Mouse (Mus musculus) bone marrow, adult 2 months (tissue): ENCODE measurements around the gene Birc7. TPM values are rescaled to one million over a fixed set of nuclear protein-coding genes. Genes with fewer than 3 reads are reported as not detected.

Source experiments
- H3K27ac ChIP-seq: fragments of 200-500 bp; 2 replicates; pipeline ENCODE4 v1.5.1; 2012; ENCODE audit warnings: low read depth, mild to moderate bottlenecking, control low read depth, inconsistent platforms, low read length; ENCODE audit not compliant: control insufficient read depth, poor library complexity, insufficient read depth
- H3K4me1 ChIP-seq: fragments of 200-500 bp; 2 replicates; pipeline ENCODE4 v1.6.1; 2011; ENCODE audit warnings: low read length; ENCODE audit not compliant: control insufficient read depth, insufficient read depth
- H3K4me3 ChIP-seq: fragments of 200-500 bp; replicated peaks from 2 replicates; pipeline ENCODE3; 2011; ENCODE audit warnings: mild to moderate bottlenecking, low read depth, low read length, control low read depth; ENCODE audit not compliant: control insufficient read depth
- CTCF ChIP-seq: fragments of 200-500 bp; IDR thresholded peaks from 2 replicates; pipeline ENCODE4 v1.5.1; 2011; ENCODE audit warnings: low read length, control low read depth; ENCODE audit not compliant: control insufficient read depth, insufficient read depth
- POLR2A ChIP-seq: fragments of 200-500 bp; IDR thresholded peaks from 2 replicates; pipeline ENCODE4 v1.6.1; 2011; ENCODE audit warnings: low read depth, mild to moderate bottlenecking, control low read depth, low read length, borderline replicate concordance; ENCODE audit not compliant: control insufficient read depth
- WGBS: fragments of 180-500 bp; shearing (Covaris S2); methylation state at CpG from one replicate; pipeline ENCODE4 v1.1.7; 2018; 5-methylcytosine and 5-hydroxymethylcytosine counted together
- polyA plus RNA-seq: library from polyadenylated mRNA; stranded (reverse); fragments of >200 nt; gene quantifications from 2 replicates; pipeline ENCODE4 v1.2.4, GENCODE M21; 2011; ENCODE audit warnings: low replicate concordance; ENCODE audit not compliant: missing spikeins, insufficient read depth, insufficient read length

Gene Birc7
- polyA plus RNA-seq, 1 experiment: not detected

- H3K27ac ChIP-seq: no peak overlapping the region
- no peaks in the 10 kb centered on the region for H3K4me1 ChIP-seq
- no peak overlapping the region for H3K4me3 ChIP-seq
- TF ChIP-seq POLR2A (no peak), CTCF (no peak)
- 50% methylated on average over 7 of the region's 7 CpGs for WGBS
Measured at GRCm38 (mm10) chr2:180959605-180960004, 30.8 kb downstream of the Birc7 start.

- TF ChIP-seq POLR2A: no peak
- no peak for TF ChIP-seq CTCF
- H3K4me1 ChIP-seq: no peaks in the 10 kb centered on the region
- WGBS: 72% methylated on average over 3 of the region's 3 CpGs
- no peak overlapping the region for H3K4me3 ChIP-seq
- no peak overlapping the region for H3K27ac ChIP-seq
Measured at GRCm38 (mm10) chr2:180960187-180960586, 31.4 kb downstream of the Birc7 start.

GRCm38 (mm10) chr2:180962616-180963308 lies 33.9 kb downstream of the Birc7 start:
- Histone ChIP-seq H3K27ac (no peak overlapping the region), H3K4me1 (no peaks in the 10 kb centered on the region), H3K4me3 (no peak overlapping the region)
- no peak for TF ChIP-seq POLR2A
- TF ChIP-seq CTCF: no peak
- WGBS: 76% methylated on average over 2 of the region's 2 CpGs

- no peaks in the 10 kb centered on the region; the same call in 1 of the 2 replicates for H3K4me1 ChIP-seq
Measured at GRCm38 (mm10) chr2:180963956-180964355, 35.1 kb downstream of the Birc7 start.

DNA sequence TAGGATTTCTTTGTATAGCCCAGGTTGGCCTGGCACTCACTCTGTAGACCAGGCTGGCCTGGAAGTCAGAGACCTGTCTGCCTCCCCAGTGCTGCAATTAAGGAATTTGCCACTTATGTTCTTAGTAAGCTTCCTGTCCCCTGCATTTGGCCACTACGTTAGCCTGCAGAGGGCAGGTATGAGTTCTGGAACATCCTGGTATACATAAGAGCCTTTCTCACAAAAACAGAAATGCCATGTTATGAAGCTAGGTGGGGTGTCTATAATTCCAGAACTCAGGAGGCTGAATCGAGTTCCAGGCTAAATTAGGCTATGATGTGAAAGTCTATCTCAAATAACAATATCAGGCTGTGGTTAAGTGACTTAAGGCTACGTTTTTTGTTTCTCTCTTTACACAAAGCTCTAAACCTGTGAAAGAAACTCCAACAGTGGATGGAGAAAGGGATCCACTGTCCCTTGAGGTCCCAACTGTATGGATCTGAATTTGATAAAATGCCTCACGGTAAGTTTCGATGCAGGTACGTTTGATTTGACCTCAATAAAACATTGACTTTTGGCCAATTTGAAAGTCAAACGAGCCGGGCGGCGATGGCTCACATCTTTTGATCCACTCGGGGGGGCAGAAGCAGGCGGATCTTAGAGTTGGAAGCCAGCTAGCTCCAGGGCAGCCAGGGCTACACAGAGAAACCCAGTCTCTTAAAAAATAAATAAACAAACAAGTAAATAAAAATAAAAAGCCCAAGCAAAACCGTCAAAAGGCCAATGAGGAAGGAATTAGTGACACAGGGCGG lies 37.5 kb downstream of the Birc7 start:
- no peaks in the 10 kb centered on the region; the same call in 1 of the 2 replicates for H3K4me1 ChIP-seq
- TF ChIP-seq POLR2A (no peak), CTCF (no peak)
- 3% methylated on average over 14 of the region's 14 CpGs for WGBS
- H3K4me3 ChIP-seq: peak overlapping the region; percentile 87
- peak overlapping the region; percentile 93; the same call in 1 of the 2 replicates for H3K27ac ChIP-seq

More at GRCm38 (mm10) chr2:180963956-180964355, 35.1 kb downstream of the Birc7 start:
- H3K27ac ChIP-seq: no peak overlapping the region
- 1% methylated on average over 5 of the region's 5 CpGs for WGBS
- peak; percentile 89 for TF ChIP-seq CTCF
- no peak for TF ChIP-seq POLR2A
- no peak overlapping the region for H3K4me3 ChIP-seq

DNA sequence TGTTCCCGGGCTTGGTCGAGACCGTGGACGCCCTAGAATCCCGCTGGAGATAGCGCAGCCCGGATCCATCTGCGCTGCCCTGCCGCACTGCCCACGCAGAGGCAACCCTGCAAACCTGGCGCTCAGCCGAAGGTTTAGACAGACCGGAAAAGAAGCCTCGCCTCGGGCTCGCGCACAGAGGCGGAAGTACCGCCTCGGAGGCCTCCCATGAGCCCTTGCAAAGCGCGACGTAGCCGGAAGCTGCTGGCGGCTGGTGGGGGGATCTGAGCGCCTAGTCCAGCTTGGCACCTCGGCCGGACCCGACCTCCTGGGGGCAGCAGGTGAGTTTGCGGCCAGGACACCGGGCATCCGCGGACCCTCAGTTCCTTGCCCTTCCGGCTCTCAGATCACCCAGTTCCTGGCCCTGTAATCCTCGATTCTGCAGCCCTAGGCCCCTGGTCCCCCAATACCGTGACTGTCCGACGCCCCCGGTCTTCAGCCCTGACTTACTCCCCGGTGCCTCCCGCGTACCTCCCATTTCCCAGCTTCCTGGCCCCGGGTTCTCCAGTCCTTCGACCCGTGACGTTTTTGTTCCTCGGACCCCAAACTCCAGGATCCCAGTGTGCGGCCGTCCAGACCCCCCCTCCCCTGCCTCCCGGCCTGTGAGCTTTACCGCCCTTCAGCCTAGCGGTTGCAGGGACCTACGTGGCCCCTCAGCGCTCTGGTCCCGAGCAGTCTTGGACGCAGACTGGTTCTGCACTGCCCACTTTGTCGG lies 38.4 kb downstream of the Birc7 start, which contains the start of gene Arfgap1:
TSS of gene Arfgap1 (plus strand) at position 216 of the 754 bp plus-strand sequence.
- no peak for TF ChIP-seq CTCF
- peak; percentile 93 for TF ChIP-seq POLR2A
- H3K27ac ChIP-seq: peak within 1 kb of the TSS; percentile 93
- H3K4me1 ChIP-seq: no peaks in the 10 kb centered on the region; the same call in 1 of the 2 replicates
- H3K4me3 ChIP-seq: peak within 1 kb of the TSS; percentile 87
- WGBS: under 1% methylated on average over 57 of the region's 57 CpGs

GRCm38 (mm10) chr2:180981133-180981532 lies 52.3 kb downstream of the Birc7 start:
- H3K4me1 ChIP-seq: no peaks in the 10 kb centered on the region
- H3K27ac ChIP-seq: no peak overlapping the region
- TF ChIP-seq POLR2A: no peak
- no peak for TF ChIP-seq CTCF
- H3K4me3 ChIP-seq: no peak overlapping the region
- 84% methylated on average over 6 of the region's 6 CpGs for WGBS

Other genes starting within 250 kb of the Birc7 start
- 15.5 and 36.0 TPM in 2 replicates for gene Dido1, start 219.0 kb upstream of the Birc7 start, polyA plus RNA-seq
- 79.0 and 81.5 TPM in 2 replicates for gene Gid8, start 218.9 kb upstream of the Birc7 start, polyA plus RNA-seq
- 19.4 and 35.6 TPM in 2 replicates for gene Slc17a9, start 203.8 kb upstream of the Birc7 start, polyA plus RNA-seq
- not detected in 2 replicates for gene Bhlhe23, start 152.1 kb upstream of the Birc7 start, polyA plus RNA-seq
- 17.7 and 26.6 TPM in 2 replicates for gene Ythdf1, start 8.1 kb upstream of the Birc7 start, polyA plus RNA-seq
- gene Nkain4, start 25.7 kb downstream of the Birc7 start, polyA plus RNA-seq: not detected in 2 replicates
- 32.9 and 35.6 TPM in 2 replicates for gene Arfgap1, start 38.2 kb downstream of the Birc7 start, polyA plus RNA-seq
- 0.52 and 2.6 TPM in 2 replicates for gene Col20a1, start 57.5 kb downstream of the Birc7 start, polyA plus RNA-seq
- gene Chrna4, start 114.5 kb downstream of the Birc7 start, polyA plus RNA-seq: not detected in 2 replicates
- not detected in 2 replicates for gene Kcnq2, start 206.3 kb downstream of the Birc7 start, polyA plus RNA-seq
- 0.47 and 0.97 TPM in 2 replicates for gene Eef1a2, start 228.0 kb downstream of the Birc7 start, polyA plus RNA-seq